Mouse (Mus musculus): ENCODE data around the gene Tapt1. TPM values are rescaled to one million over a fixed set of nuclear protein-coding genes. Genes with fewer than 3 reads are reported as not detected.

Tapt1 gene
- total RNA-seq, 2 experiments from 2014 or later, result 19.7 to 19.9 TPM

- no peak for DNase-seq (ENCODE audit: low spot score)
- intact Hi-C loops (cut with DNase I), result no loop called here
These were observed 14.5 kb downstream of the Tapt1 start for GRCm38 (mm10) chr5:44211818-44212465.

GRCm38 (mm10) chr5:44207286-44207685 is 19.1 kb downstream of the Tapt1 start:
- intact Hi-C loops (cut with DNase I), result no loop called here
- DNase-seq (ENCODE audit: low spot score), result no peak

- no peak for DNase-seq (ENCODE audit: low spot score)
- intact Hi-C loops (cut with DNase I), result no loop called here
These were observed 19.8 kb downstream of the Tapt1 start for GRCm38 (mm10) chr5:44206651-44207050.

GRCm38 (mm10) chr5:44203410-44203809 is 23.0 kb downstream of the Tapt1 start:
- no peak for DNase-seq (ENCODE audit: low spot score)
- intact Hi-C loops (cut with DNase I), result no loop called here

- no peak for DNase-seq (ENCODE audit: low spot score)
- intact Hi-C loops (cut with DNase I), result no loop called here
These were observed 24.8 kb downstream of the Tapt1 start for GRCm38 (mm10) chr5:44201665-44202064.

- no peak for DNase-seq (ENCODE audit: low spot score)
- intact Hi-C loops (cut with DNase I), result no loop called here
These were observed 27.3 kb downstream of the Tapt1 start for GRCm38 (mm10) chr5:44199109-44199508.

- intact Hi-C loops (cut with DNase I), result no loop called here
- DNase-seq (ENCODE audit: low spot score), result no peak
These were observed 28.0 kb downstream of the Tapt1 start for GRCm38 (mm10) chr5:44198471-44198870.

- DNase-seq (ENCODE audit: low spot score), result no peak
- intact Hi-C loops (cut with DNase I), result no loop called here
These were observed 28.6 kb downstream of the Tapt1 start for GRCm38 (mm10) chr5:44197806-44198205.

- DNase-seq (ENCODE audit: low spot score), result no peak
- intact Hi-C loops (cut with DNase I), result no loop called here
These were observed 30.3 kb downstream of the Tapt1 start for GRCm38 (mm10) chr5:44196167-44196566.

GRCm38 (mm10) chr5:44187370-44187769 is 39.1 kb downstream of the Tapt1 start:
- no peak for DNase-seq (ENCODE audit: low spot score)
- intact Hi-C loops (cut with DNase I), result no loop called here

GRCm38 (mm10) chr5:44181669-44182068 is 44.8 kb downstream of the Tapt1 start:
- intact Hi-C loops (cut with DNase I), result no loop called here
- no peak for DNase-seq (ENCODE audit: low spot score)

- no peak for DNase-seq (ENCODE audit: low spot score)
- intact Hi-C loops (cut with DNase I), result no loop called here
These were observed 46.0 kb downstream of the Tapt1 start for GRCm38 (mm10) chr5:44180450-44180849.

- no peak for DNase-seq (ENCODE audit: low spot score)
- intact Hi-C loops (cut with DNase I), result no loop called here
These were observed 52.4 kb downstream of the Tapt1 start for GRCm38 (mm10) chr5:44174046-44174445.

- intact Hi-C loops (cut with DNase I), result no loop called here
- DNase-seq (ENCODE audit: low spot score), result no peak
These were observed 59.6 kb downstream of the Tapt1 start for GRCm38 (mm10) chr5:44166866-44167265.

- DNase-seq (ENCODE audit: low spot score), result no peak
- intact Hi-C loops (cut with DNase I), result no loop called here
These were observed 60.6 kb downstream of the Tapt1 start for GRCm38 (mm10) chr5:44165854-44166253.

GRCm38 (mm10) chr5:44164233-44164776 is 62.1 kb downstream of the Tapt1 start:
- intact Hi-C loops (cut with DNase I), result no loop called here
- no peak for DNase-seq (ENCODE audit: low spot score)

GRCm38 (mm10) chr5:44163318-44163717 is 63.1 kb downstream of the Tapt1 start:
- DNase-seq (ENCODE audit: low spot score), result no peak
- intact Hi-C loops (cut with DNase I), result no loop called here

- intact Hi-C loops (cut with DNase I), result no loop called here
- no peak for DNase-seq (ENCODE audit: low spot score)
These were observed 63.6 kb downstream of the Tapt1 start for GRCm38 (mm10) chr5:44162786-44163185.

GRCm38 (mm10) chr5:44159679-44160438 is 66.6 kb downstream of the Tapt1 start:
- intact Hi-C loops (cut with DNase I), result no loop called here
- no peak for DNase-seq (ENCODE audit: low spot score)

- intact Hi-C loops (cut with DNase I), result no loop called here
- DNase-seq (ENCODE audit: low spot score), result no peak
These were observed 67.2 kb downstream of the Tapt1 start for GRCm38 (mm10) chr5:44159231-44159630.

- intact Hi-C loops (cut with DNase I), result no loop called here
- DNase-seq (ENCODE audit: low spot score), result no peak
These were observed 68.0 kb downstream of the Tapt1 start for GRCm38 (mm10) chr5:44158458-44158857.
